Mouse (Mus musculus): ENCODE data around the gene Heatr6. TPM values are rescaled to one million over a fixed set of nuclear protein-coding genes. Genes with fewer than 3 reads are reported as not detected.

Heatr6 gene
- 10.2 TPM for polyA plus RNA-seq (2012; fragmentation: generic; extraction: Trizol)
- long read RNA-seq, experiment 1, full-length matches to known transcripts, result 8 of 21 reads
- long read RNA-seq, experiment 1, partial matches to known transcripts, result 12 of 21 reads
- long read RNA-seq, experiment 1, other reads (novel, unspliced or antisense), result 1 of 21 reads
- long read RNA-seq, experiment 2, full-length matches to known transcripts, result 35 of 54 reads
- long read RNA-seq, experiment 2, partial matches to known transcripts, result 14 of 54 reads
- long read RNA-seq, experiment 2, other reads (novel, unspliced or antisense), result 5 of 54 reads

- peak within 1 kb of the TSS; percentile 84 for H3K4me3 ChIP-seq (ENCODE audit: insufficient read depth, poor library complexity, severe bottlenecking)
- peak within 1 kb of the TSS; percentile 89 for H3ac ChIP-seq (ENCODE audit: control insufficient read depth, insufficient read length, low read depth)
- no peaks in the 10 kb centered on the region for H3K27me3 ChIP-seq (ENCODE audit: control insufficient read depth, insufficient read depth, insufficient read length)
- H3K79me2 ChIP-seq (ENCODE audit: control insufficient read depth, insufficient read depth), result peaks cover 22% of the 10 kb centered on the region
- TF ChIP-seq CEBPB (IDR thresholded peaks at IDR 0.05; ENCODE audit: low read depth), result no peak
- peak; percentile 18 for TF ChIP-seq MAX (IDR thresholded peaks at IDR 0.05)
- peaks cover 19% of the 10 kb centered on the region for H3K79me3 ChIP-seq (ENCODE audit: low read depth)
- H3K36me3 ChIP-seq (ENCODE audit: control insufficient read depth, insufficient read depth), result peaks cover 30% of the 10 kb centered on the region
Measured at GRCm38 (mm10) chr11:83753581-83754181, at the start of gene Heatr6. Gene Heatr6 (plus strand): TSS chr11:83753696.

- no peak within 1 kb of the TSS for H3ac ChIP-seq (ENCODE audit: control insufficient read depth, insufficient read length, low read depth)
- no peaks in the 10 kb centered on the region for H3K79me3 ChIP-seq (ENCODE audit: low read depth)
- TF ChIP-seq MYOG (IDR thresholded peaks at IDR 0.05; ENCODE audit: control insufficient read depth, extremely low read depth, insufficient read length) (no peak), FOSL1 (IDR thresholded peaks at IDR 0.05; ENCODE audit: insufficient read depth, low read length, poor library complexity, severe bottlenecking) (no peak), MAX (IDR thresholded peaks at IDR 0.05) (no peak), CTCF (IDR thresholded peaks at IDR 0.05; ENCODE audit: control insufficient read depth, insufficient read depth, insufficient read length) (no peak), USF1 (IDR thresholded peaks at IDR 0.05; ENCODE audit: low read depth) (no peak), CEBPB (IDR thresholded peaks at IDR 0.05; ENCODE audit: low read depth) (no peak), MYOD1 (IDR thresholded peaks at IDR 0.05; ENCODE audit: control insufficient read depth, insufficient read length, low read depth) (no peak)
- no peaks in the 10 kb centered on the region for H3K36me3 ChIP-seq (ENCODE audit: control insufficient read depth, insufficient read depth)
- H3K27me3 ChIP-seq (ENCODE audit: control insufficient read depth, insufficient read depth, insufficient read length), result peaks cover 10% of the 10 kb centered on the region
- no peaks in the 10 kb centered on the region for H3K79me2 ChIP-seq (ENCODE audit: control insufficient read depth, insufficient read depth)
- no peak within 1 kb of the TSS for H3K4me3 ChIP-seq (ENCODE audit: insufficient read depth, poor library complexity, severe bottlenecking)
Measured at GRCm38 (mm10) chr11:83703705-83704104, 49.8 kb upstream of the Heatr6 start, which contains the start of gene Wfdc17. Gene Wfdc17 (plus strand): TSS chr11:83703991.

GRCm38 (mm10) chr11:83708715-83709114, 44.8 kb upstream of the Heatr6 start, which contains the start of gene Wfdc18:
Gene Wfdc18 (plus strand): TSS chr11:83709015.
- no peaks in the 10 kb centered on the region for H3K36me3 ChIP-seq (ENCODE audit: control insufficient read depth, insufficient read depth)
- H3ac ChIP-seq (ENCODE audit: control insufficient read depth, insufficient read length, low read depth), result no peak within 1 kb of the TSS
- H3K79me2 ChIP-seq (ENCODE audit: control insufficient read depth, insufficient read depth), result no peaks in the 10 kb centered on the region
- H3K79me3 ChIP-seq (ENCODE audit: low read depth), result no peaks in the 10 kb centered on the region
- no peak within 1 kb of the TSS for H3K4me3 ChIP-seq (ENCODE audit: insufficient read depth, poor library complexity, severe bottlenecking)
- H3K27me3 ChIP-seq (ENCODE audit: control insufficient read depth, insufficient read depth, insufficient read length), result peaks cover 9% of the 10 kb centered on the region
- TF ChIP-seq CTCF (IDR thresholded peaks at IDR 0.05; ENCODE audit: control insufficient read depth, insufficient read depth, insufficient read length) (no peak), FOSL1 (IDR thresholded peaks at IDR 0.05; ENCODE audit: insufficient read depth, low read length, poor library complexity, severe bottlenecking) (no peak), MAX (IDR thresholded peaks at IDR 0.05) (no peak), MYOG (IDR thresholded peaks at IDR 0.05; ENCODE audit: control insufficient read depth, extremely low read depth, insufficient read length) (no peak), USF1 (IDR thresholded peaks at IDR 0.05; ENCODE audit: low read depth) (no peak), CEBPB (IDR thresholded peaks at IDR 0.05; ENCODE audit: low read depth) (no peak), MYOD1 (IDR thresholded peaks at IDR 0.05; ENCODE audit: control insufficient read depth, insufficient read length, low read depth) (no peak)

GRCm38 (mm10) chr11:83709683-83710082, 43.8 kb upstream of the Heatr6 start:
- peaks cover 9% of the 10 kb centered on the region for H3K27me3 ChIP-seq (ENCODE audit: control insufficient read depth, insufficient read depth, insufficient read length)
- no peak overlapping the region for H3ac ChIP-seq (ENCODE audit: control insufficient read depth, insufficient read length, low read depth)
- no peaks in the 10 kb centered on the region for H3K36me3 ChIP-seq (ENCODE audit: control insufficient read depth, insufficient read depth)
- no peak for TF ChIP-seq MAX (IDR thresholded peaks at IDR 0.05)
- TF ChIP-seq CTCF (IDR thresholded peaks at IDR 0.05; ENCODE audit: control insufficient read depth, insufficient read depth, insufficient read length), result no peak
- TF ChIP-seq FOSL1 (IDR thresholded peaks at IDR 0.05; ENCODE audit: insufficient read depth, low read length, poor library complexity, severe bottlenecking), result no peak
- TF ChIP-seq MYOD1 (IDR thresholded peaks at IDR 0.05; ENCODE audit: control insufficient read depth, insufficient read length, low read depth), result no peak
- TF ChIP-seq CEBPB (IDR thresholded peaks at IDR 0.05; ENCODE audit: low read depth), result no peak
- no peak for TF ChIP-seq USF1 (IDR thresholded peaks at IDR 0.05; ENCODE audit: low read depth)
- no peaks in the 10 kb centered on the region for H3K79me2 ChIP-seq (ENCODE audit: control insufficient read depth, insufficient read depth)
- H3K79me3 ChIP-seq (ENCODE audit: low read depth), result no peaks in the 10 kb centered on the region
- no peak overlapping the region for H3K4me3 ChIP-seq (ENCODE audit: insufficient read depth, poor library complexity, severe bottlenecking)

GRCm38 (mm10) chr11:83712671-83713070, 40.8 kb upstream of the Heatr6 start:
- no peaks in the 10 kb centered on the region for H3K79me3 ChIP-seq (ENCODE audit: low read depth)
- no peaks in the 10 kb centered on the region for H3K36me3 ChIP-seq (ENCODE audit: control insufficient read depth, insufficient read depth)
- H3K27me3 ChIP-seq (ENCODE audit: control insufficient read depth, insufficient read depth, insufficient read length), result peaks cover 4% of the 10 kb centered on the region

GRCm38 (mm10) chr11:83713925-83714324, 39.6 kb upstream of the Heatr6 start:
- H3ac ChIP-seq (ENCODE audit: control insufficient read depth, insufficient read length, low read depth), result no peak overlapping the region
- H3K4me3 ChIP-seq (ENCODE audit: insufficient read depth, poor library complexity, severe bottlenecking), result no peak overlapping the region

More at GRCm38 (mm10) chr11:83712671-83713070, 40.8 kb upstream of the Heatr6 start:
- TF ChIP-seq CEBPB (IDR thresholded peaks at IDR 0.05; ENCODE audit: low read depth), result no peak
- TF ChIP-seq USF1 (IDR thresholded peaks at IDR 0.05; ENCODE audit: low read depth), result no peak
- H3K4me3 ChIP-seq (ENCODE audit: insufficient read depth, poor library complexity, severe bottlenecking), result no peak overlapping the region
- no peak overlapping the region for H3ac ChIP-seq (ENCODE audit: control insufficient read depth, insufficient read length, low read depth)
- no peaks in the 10 kb centered on the region for H3K79me2 ChIP-seq (ENCODE audit: control insufficient read depth, insufficient read depth)

More at GRCm38 (mm10) chr11:83713925-83714324, 39.6 kb upstream of the Heatr6 start:
- peaks cover 4% of the 10 kb centered on the region for H3K27me3 ChIP-seq (ENCODE audit: control insufficient read depth, insufficient read depth, insufficient read length)
- no peaks in the 10 kb centered on the region for H3K79me2 ChIP-seq (ENCODE audit: control insufficient read depth, insufficient read depth)
- H3K79me3 ChIP-seq (ENCODE audit: low read depth), result no peaks in the 10 kb centered on the region
- TF ChIP-seq MAX (IDR thresholded peaks at IDR 0.05) (no peak), MYOD1 (IDR thresholded peaks at IDR 0.05; ENCODE audit: control insufficient read depth, insufficient read length, low read depth) (no peak), FOSL1 (IDR thresholded peaks at IDR 0.05; ENCODE audit: insufficient read depth, low read length, poor library complexity, severe bottlenecking) (no peak), CTCF (IDR thresholded peaks at IDR 0.05; ENCODE audit: control insufficient read depth, insufficient read depth, insufficient read length) (no peak), MYOG (IDR thresholded peaks at IDR 0.05; ENCODE audit: control insufficient read depth, extremely low read depth, insufficient read length) (no peak), USF1 (IDR thresholded peaks at IDR 0.05; ENCODE audit: low read depth) (no peak), CEBPB (IDR thresholded peaks at IDR 0.05; ENCODE audit: low read depth) (no peak)
- no peaks in the 10 kb centered on the region for H3K36me3 ChIP-seq (ENCODE audit: control insufficient read depth, insufficient read depth)
